Mouse (Mus musculus) retina, embryonic 14.5 days (tissue): Measurements from ENCODE around the gene Sidt2.
A peak's percentile ranks its signal among the peaks of the same experiment; 100 is the strongest.

Experiments used
- DNase-seq: peaks from one replicate; pipeline ENCODE4 v3.0.0-alpha.2; 2015; ENCODE audit warnings: low spot score

The Sidt2 gene

DNA sequence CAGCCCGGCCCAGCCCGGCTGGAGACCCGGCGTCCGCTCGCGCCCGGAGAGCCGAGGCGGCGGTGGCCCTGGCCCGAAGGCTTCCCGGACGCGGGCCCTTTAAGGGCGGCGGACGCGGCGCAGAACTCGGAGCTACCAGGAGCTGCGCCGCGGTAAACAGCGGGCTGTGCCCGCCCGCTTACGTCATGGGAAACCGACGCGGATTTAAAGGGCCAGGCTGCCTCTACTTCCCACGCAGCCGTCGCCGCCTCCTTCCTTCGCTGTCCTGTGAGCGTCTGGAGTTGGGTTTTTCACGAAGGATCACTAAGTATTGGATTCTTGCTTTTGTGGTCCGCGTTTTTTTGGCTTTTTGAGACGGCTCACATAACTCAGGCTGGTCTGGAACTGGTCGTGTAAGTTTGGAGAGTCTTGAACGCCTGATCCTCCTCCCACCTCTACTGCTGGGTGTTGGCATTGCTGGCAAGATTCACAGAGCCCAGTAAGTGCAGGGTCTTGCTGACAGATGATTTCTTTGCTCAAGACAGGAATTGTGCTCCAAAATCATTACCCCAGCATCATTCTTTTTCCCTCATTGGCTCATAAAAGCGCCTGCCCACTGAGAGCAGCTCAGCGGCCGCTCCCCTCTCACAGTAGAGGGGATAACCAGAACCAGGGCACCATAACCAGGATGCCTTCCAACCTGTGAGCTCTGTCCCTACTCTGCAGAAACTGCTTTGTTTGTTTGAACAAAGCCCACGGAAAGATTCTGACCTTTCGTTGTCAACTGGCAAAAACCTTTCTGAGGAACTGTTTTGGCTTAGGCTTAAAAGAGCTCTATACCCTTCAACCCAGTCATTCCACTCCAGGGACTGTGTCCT, at the start of gene Sidt2:
Gene Sidt2 (minus strand): TSS at position 152 of the 857 bp plus-strand sequence.
- DNase-seq = peak; percentile 91

DNA sequence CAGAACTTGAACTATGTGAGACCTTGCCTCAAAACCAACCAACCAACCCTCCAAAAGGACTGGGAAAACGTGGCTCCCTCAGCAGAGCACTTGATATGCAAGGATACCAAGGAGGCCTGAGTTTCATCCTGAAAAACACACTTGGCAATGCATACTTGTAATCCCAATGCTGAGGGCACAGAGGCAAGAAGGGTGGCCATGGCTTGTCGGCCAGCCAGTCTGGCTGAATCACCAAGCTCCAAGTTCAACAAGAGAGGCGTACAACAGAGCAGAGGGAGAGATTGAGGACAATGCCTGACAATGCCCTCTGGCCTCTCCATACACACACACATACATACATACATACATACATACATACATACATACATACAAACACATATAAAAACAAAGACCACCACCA, 49.5 kb upstream of the Sidt2 start:
- DNase-seq = no peak

DNA sequence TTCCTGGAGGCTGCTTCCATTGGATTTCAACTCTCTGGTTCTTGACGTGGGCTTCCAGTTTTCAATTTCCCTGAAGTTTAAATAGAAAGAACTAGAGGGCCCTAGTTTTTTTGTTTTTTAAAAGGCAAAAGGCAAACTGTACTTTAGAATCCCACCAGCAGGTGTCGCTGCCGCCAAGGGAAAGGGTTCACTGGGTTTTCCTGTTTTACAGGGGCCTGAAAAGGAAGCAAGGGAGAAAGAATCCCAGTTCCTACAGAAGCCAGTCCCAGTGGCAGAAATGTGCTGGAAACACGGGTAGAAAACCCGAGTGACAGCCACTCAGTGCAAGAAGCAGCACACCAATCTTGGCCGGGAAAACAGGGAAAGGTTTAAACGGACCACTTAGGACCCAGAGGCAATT, 48.7 kb upstream of the Sidt2 start:
- peak; percentile 93 for DNase-seq

DNA sequence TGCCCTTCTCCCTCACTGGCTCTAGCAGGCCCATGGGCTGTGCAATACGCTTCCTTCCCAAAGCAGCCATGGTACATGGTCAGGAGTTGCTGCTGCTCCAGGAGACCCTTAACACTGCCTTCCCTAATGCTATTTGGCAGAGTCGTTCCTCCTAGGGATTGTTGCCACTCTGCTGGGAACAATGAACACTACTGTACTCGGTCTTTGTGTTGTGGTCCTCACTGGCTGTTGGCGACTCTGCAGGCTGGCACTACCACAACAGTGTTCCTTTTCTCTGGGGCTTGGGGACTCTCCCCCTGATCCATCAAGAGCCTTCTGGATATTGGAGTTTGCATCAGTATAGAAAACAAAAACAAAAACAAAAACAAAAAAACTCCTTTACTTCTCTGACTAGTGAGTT, 44.0 kb upstream of the Sidt2 start:
- no peak for DNase-seq

DNA sequence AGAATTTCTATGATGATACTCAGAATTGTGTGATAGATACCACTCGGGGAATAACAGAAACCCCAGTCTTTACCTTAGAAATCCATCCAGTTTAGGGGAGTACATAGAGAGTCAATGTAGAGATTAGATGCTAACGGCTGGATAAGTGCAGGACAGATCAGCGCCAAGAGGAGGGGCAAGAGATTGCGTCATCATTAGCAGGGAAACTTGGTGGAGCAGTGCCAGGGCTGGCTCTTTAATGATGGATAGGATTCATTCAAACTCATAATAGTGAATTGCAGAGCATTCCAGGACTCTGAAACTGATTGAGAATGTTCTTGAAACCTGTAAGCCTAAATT, 30.1 kb upstream of the Sidt2 start:
- DNase-seq = peak; percentile 67

DNA sequence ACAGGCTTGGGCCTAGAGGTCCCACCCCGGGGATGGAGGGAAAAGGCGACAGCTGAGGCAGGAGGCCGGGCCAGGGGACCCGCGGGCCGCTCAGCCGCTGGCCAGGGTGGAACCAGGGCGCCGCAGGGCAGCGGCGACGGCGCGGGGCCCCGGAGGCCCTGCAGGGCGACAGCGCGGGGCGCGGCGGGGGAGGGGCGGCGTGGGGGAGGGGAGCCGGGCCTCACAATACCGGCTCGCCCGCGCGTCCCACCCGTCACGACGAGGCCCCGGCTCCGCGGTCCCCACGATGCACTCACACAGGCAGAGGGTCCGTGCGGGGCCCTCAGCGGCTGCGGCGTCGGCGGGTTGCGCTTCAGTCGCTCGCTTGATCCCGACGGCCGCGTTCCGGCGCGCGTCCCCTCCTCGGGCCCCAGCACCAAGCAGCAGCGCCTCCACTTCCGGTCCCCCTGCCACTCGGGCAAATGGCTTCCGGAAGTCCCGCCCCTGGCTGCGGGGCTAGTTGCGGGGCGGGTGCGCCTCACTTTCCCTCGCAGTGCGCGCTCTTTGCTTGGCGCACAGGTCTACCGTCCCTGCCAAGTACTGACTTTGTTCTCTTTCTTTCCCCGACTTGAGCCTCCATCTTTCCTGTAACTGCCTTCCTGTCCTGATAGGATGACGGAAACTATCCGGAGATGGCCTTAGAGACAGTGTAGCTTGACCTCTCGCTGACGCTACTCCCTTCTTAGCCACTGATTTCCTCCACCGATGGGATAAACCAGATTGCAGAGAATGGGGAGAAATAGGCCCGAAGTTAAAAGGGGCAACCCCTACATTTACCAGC, 29.6 kb upstream of the Sidt2 start:
- peak; percentile 93 for DNase-seq

DNA sequence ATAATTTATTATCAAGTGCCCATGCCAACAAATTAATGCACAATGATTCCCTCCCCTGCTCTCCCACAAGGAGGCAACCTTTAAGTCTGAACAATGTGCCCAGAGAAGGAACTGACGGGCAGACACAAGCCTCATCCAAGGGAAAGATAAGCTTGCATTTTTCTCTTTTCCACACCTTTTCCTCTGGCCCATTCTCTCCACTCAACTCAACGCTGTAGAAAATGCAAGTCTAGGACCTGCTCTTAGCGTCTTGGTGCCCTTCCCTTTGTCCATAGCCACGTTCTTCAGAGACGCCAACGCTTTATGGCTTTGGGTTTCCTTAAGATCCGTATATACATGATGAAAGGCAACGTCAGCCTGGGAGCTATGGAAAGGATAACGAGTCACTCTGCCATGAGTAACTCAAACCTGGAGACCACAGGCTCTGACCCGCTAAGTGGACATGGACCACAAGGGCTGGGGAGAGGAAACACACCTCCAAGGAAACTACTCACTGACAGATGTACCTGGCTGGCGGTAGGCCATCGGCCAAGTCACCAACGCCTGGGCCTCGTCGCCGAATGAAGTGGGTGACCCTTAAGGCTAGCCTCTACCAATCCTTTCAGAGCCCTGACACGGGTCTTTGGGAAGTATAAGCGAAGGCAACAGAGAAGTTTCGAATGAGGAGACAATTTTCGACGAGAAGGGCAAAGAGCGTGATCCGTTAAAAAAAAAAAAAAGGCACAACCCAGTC, 28.8 kb upstream of the Sidt2 start:
- DNase-seq = peak; percentile 29

DNA sequence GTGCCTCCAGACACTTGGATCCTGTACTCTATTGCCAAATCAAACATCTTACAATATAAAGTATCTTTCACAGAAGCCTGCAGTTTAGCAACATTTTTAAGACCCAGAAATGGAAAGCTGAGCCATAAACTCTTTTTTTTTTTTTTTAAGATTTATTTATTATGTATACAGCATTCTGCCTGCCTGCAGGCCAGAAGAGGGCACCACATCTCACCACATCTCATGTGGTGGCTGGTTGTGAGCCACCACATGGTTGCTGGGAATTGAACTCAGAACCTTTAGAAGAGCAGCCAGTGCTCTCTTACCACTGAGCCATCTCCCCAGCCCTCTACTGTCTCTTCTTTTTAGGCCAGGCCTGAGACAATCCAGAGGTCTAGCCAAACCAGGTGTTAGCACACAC, 26.3 kb upstream of the Sidt2 start:
- DNase-seq = no peak

DNA sequence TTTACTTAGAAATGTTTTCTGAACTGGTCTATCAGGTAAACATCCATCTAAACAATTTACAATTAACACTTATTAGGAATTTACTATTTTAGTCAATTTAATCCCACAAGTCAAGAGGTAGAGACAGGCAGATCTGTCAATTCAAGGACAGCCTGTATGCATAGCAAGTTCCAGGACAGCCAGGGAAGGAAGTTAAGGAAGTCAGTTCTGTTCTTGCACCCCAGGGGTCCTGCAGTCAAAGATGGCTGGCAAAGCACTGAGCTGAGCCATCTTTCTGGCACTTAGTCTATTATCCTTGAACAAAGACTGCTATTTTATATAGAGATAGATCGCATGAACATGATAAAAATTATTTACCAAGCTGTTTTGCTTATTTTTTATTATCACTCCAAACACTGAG, 25.6 kb upstream of the Sidt2 start:
- DNase-seq = no peak

DNA sequence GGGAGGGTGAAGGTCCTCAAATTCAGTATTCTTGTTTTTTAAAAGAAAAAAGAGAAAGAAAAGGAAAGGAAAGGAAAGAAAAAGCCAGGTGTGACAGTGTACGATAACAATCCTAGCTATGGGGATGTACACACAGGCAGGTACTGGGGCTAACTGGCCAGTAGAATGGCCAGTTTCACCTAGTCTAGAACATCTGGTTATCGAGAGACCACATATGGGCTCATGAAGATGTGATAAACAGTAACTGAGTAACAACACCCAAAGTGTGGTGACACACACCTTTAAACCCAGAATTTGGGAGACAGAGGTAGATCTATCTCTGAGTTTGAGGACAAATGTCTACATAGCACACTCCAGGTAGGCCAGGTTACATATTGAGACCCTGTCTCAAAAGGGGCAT, 24.7 kb upstream of the Sidt2 start:
- no peak for DNase-seq

DNA sequence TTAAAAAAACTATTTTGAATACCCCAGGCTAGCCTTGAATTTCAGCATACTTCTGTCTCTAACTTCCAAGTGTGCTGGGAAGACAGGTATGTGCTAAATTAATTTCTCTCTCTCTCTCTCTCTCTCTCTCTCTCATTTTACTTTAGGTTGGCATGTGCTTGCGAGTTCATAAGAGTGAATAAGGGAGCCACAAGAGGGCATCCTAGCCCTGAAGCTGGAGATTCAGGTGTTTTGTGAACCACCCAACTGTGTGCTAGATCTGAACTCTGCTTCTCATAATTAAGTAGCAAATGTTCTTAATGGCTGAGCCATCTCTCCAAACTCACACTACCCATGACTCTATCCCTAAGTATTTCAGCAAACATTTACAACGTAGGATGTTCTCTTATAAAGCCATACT, 21.8 kb upstream of the Sidt2 start:
- DNase-seq = peak; percentile 31

DNA sequence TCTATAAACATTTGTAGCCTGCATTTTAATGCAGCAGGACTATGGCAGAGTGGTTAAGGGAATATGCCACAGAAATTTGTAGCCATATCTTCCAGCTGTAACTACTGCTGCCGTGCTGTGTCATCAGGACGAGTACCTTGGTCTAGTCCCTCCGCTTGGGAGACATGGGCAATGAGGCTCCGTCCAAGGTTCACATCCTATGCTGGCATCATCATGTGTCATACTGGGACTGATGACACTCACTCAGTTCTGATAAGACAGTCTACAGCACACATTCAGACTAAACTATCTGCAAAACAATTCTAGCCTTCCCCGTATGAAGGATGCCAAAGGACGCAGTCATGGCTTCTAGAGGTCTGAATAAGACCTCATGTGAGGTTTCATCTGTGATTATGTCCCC, 8.5 kb upstream of the Sidt2 start:
- no peak for DNase-seq

DNA sequence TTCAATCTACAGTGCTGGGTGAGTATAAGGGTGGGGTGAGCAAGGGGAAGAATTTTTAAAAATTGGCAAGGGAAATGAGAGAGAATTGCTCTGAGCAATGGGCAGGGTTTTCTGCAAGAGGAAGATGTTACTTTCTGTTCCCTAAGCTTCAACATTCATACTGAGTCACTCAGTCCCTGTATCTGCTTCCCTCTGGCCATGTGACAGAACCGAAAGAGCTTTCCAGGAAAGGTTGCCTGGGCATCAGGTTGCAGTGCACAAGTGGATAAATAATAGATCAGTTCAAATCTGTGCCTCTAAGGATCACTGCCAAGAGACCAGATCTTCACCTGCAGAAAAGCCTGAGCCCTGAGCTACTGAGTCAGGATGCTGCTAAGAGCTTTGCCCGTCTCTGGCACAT, 6.8 kb upstream of the Sidt2 start:
- no peak for DNase-seq

DNA sequence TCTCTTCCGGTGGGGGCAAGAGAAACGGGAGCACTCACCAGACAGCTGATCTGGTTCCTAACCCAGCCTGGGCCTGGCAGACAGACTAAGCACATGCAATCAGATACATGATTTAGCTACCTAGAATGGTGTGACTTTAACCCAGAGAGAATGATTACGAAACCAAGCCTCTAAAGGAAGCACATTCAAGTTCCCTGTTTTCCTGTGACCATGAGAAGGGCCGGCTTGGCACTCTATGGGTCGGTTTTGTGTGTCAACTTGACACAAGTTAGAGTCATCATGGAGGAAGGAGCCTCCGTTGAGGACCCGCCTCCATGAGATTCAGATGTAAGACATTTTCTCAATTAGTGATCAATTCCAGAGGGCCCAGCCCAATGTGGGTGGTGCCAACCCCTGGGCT, 4.6 kb upstream of the Sidt2 start:
- no peak for DNase-seq

DNA sequence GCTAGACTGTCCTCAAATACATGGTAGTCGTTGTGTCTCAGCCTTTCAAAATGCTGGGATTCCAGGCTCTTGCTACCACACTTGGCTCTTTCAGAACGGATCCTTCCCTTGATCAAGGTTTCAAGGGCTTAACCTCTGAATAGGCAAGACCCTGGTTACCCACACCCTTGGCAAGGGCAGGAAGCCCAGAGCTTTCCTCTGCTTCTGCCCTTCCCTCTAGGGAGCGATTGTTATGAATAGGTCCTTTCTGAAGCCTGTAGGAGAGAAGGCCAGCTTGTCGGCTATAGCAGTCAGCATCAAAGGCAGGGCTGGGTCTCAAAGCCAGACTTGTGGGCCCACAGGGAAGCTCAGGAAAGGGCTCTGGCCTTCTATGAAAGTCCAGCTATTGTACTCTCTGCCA, 3.8 kb upstream of the Sidt2 start:
- no peak for DNase-seq

DNA sequence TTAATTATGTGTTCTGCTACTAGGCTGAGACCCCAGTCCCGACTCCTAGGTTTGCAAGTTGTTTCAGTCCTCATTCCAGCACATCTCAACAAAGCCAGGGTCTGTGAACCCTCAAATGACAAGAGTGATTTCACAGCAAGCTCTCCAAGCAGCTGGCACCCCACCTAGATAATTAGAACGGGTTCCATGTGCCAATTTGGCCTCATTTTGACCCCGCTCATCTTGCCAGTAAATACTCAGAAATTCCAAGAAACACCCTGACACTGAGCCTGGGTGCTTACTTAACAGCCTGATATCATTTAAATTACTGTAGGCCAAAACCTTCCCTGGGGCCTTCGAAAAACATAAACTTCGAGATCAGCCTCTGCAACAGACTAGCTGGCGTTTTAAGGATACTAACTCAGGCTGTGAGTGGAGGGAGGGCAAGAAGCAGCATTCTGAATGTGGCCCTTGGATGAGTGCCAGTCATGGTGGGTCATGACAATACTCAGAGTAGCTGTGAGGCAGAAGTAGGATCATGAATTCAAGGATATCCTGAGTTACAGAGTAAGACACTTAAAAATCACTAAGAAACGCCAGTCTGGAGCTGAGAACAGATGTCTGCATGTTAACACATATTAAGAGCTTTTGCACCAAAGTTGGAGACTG, 3.1 kb upstream of the Sidt2 start:
- no peak for DNase-seq

DNA sequence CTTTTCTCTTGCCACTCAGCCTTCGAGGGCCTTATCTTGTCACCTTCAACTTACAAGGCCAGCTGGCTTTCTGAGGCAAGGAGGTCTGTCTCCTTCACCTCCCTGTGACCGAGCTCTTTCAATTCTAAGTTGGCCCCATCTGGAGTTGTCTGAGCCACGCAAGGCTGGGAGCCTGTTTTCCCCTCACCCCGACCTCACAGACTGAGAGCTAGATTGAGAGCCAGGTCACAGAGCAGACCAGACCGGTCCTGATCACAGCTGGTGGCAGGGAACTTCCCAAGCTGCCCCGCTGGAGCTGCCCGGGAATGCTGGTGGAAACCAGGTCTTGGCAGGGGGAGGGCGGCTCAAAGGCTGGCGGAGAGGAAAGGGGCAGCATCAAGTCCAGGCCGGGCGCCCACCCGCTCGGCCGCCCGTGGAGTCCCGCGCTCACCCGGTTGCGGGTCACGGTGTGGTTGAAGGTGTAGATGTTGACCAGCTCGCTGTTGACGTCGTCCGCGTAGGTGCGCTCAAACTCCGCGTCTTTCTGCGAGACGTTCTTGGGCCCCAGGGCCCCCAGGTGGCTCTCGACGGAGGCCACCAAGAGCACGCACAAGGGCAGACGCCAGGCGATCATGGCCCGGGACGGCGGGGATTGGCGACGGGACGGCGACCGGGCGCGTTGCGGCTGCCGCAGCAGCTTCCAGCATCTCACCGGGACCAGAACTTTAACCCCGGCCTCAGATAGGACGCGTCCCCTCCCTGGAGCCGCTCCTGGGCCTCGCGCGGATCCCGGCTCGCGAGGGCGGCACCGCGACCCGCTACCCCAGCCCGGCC, 558 bp downstream of the Sidt2 start:
- DNase-seq = peak; percentile 57

DNA sequence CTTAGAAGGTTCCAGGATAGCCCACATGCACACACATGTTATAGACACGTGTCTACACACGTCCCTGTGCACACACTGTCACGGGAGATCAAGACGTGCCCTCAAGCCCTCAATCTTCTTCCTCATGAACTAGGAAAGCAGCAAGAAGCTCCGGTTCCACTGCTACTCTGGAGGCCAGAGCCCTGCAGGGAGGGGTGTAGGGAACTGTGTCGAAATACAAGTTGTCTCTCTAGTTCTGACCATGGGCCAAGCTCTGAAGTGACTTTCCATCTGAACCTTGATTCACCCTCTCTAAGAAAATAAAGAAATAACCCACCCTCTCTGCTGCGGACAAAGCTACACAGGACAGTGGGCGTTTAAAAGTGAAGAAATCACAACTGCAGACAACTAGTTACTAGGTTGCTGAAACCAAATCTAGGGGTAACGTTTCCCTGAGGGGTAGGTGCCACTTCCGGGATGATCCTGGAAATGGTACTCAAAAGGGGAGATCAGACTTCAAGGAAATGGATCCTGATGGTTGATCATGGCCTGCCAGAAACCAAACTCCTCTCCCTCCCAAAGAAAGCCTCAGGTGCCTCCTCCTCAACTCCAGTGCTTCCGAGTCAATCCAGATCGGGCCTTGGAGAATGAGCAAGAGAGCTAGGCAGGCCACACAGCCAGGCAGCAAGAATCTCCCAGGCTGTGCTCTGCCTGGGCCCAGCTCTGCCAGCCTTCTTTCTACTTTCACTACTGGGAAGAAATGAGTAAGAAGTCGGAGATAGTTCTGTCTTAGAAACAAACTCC, 1.4 kb downstream of the Sidt2 start:
- no peak for DNase-seq

DNA sequence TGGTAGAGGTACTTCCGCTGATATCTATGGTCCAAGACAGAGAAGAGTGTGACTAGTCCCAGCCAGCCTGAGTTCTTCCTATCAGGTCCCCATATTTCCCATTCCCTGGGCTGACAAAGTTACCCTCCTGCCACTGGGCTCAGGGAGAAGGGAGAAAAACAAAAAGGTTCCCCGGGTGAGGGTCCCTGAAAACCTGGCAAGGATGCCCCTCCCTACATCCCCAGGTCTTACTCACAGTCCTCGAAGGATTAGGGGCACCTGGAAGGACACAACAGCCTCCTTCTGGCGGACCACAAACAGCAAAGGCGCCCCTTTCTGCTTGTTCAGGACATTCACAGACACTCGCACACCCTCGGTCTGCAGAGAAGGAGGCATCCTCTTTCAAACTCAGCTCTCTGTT, 2.2 kb downstream of the Sidt2 start:
- no peak for DNase-seq

DNA sequence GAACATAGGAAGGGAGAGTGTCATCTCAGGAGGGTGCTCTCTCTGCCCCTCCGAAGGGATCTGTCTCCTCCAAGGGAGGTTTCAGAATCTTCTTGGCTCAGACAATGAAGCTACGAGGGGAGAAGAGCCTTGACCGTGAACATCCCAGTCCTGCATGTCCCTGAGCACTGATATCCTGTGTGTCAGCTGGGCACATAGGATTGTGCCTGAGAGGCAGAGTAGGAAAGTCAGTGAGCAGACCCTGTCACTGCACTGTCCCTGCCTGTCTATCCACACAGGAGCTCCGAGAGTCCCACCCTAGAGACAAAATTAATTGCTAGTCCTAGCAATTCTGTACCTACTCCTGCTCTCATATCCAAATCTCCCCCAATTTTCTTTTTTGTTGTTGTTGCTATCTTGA, 3.0 kb downstream of the Sidt2 start:
- no peak for DNase-seq

DNA sequence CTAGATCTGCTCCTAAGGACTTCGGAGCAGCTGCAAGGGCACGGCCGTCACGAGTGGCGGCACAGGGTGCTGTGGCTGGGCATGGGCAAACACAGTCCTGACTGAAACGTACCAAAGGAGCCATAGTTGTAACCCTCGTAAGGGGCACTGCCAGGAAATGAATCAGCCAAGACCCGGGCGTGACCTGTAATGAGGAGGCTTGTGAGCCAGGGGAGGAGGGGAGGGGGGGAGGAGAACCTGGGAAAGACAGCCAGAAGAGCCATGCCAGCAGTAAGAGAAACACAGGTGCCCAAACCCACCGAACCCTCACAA, 8.2 kb downstream of the Sidt2 start:
- no peak for DNase-seq
